Comparison of ENCODE assay signal across 8 mouse cellular contexts in genomic region chr12:12810943-12811342, GRCm38 (mm10).
DNase-seq lines count a peak whose midpoint lies in the region; ATAC-seq and TF ChIP-seq lines count a peak whose summit lies in the region.

No protein-coding gene starts in this region.

- no peaks in the 10 kb centered on the region for H3K27me3 ChIP-seq in hindbrain, embryonic 16.5 days (replicated peaks; ENCODE audit: control insufficient read depth, insufficient read depth, low read length)
- H3K27me3 ChIP-seq in liver, embryonic 14.5 days (ENCODE audit: control insufficient read depth, insufficient read depth, low read length), result no peaks in the 10 kb centered on the region
- H3K27me3 ChIP-seq in stomach, embryonic 15.5 days (replicated peaks), result no peaks in the 10 kb centered on the region

- H3K4me1 ChIP-seq in ES-E14 (ENCODE audit: control insufficient read depth in 2 of 2, insufficient read depth in 2 of 2, low read length in 2 of 2, poor library complexity in 1 of 2), result peaks cover 16 to 28% of the 10 kb centered on the region in 2 experiments
- peaks cover 20% of the 10 kb centered on the region for H3K4me1 ChIP-seq in hindbrain, embryonic 16.5 days (ENCODE audit: control insufficient read depth, insufficient read depth, low read depth, low read length)
- H3K4me1 ChIP-seq in liver, embryonic 14.5 days (replicated peaks; ENCODE audit: control insufficient read depth in 2 of 2, insufficient read depth in 2 of 2, low read length in 1 of 2), result peaks cover 0 to 10% of the 10 kb centered on the region in 2 experiments; a peak in 2 of 4 replicates
- peaks cover 24% of the 10 kb centered on the region for H3K4me1 ChIP-seq in stomach, embryonic 15.5 days

- no peak for TF ChIP-seq EP300 in liver, embryonic 14.5 days (IDR thresholded peaks at IDR 0.05; ENCODE audit: low read depth)

- in situ Hi-C loops in ES-E14 (cut with MboI; ENCODE audit: low sequenced_read_pairs in 2 of 2, unreplicated experiment in 2 of 2), result no loop called here

- ATAC-seq in hindbrain, embryonic 16.5 days, result no peak; the same call in 1 of the 2 replicates
- ATAC-seq in liver, embryonic 14.5 days (ENCODE audit: insufficient read depth), result no peak
- peak; percentile 86 for ATAC-seq in stomach, embryonic 15.5 days (ENCODE audit: insufficient read depth, low FRiP score, low read depth)

- H3K27ac ChIP-seq in ES-E14 (ENCODE audit: insufficient read depth, low read depth, low read length, poor library complexity, severe bottlenecking), result no peak overlapping the region
- H3K27ac ChIP-seq in hindbrain, embryonic 16.5 days (ENCODE audit: low read depth, low read length), result peak overlapping the region; percentile 64; the same call in 1 of the 2 replicates
- H3K27ac ChIP-seq in liver, embryonic 14.5 days, result no peak overlapping the region
- H3K27ac ChIP-seq in stomach, embryonic 15.5 days, result peak overlapping the region; percentile 81

- H3K4me2 ChIP-seq in hindbrain, embryonic 16.5 days (ENCODE audit: low read length), result peak overlapping the region; percentile 43; the same call in 1 of the 2 replicates
- peak overlapping the region; percentile 40 for H3K4me2 ChIP-seq in liver, embryonic 14.5 days (ENCODE audit: low read depth)
- peak overlapping the region; percentile 53 for H3K4me2 ChIP-seq in stomach, embryonic 15.5 days

- no peaks in the 10 kb centered on the region for H3K36me3 ChIP-seq in ES-E14 (ENCODE audit: control insufficient read depth, insufficient read depth, low read length, poor library complexity, severe bottlenecking)
- no peaks in the 10 kb centered on the region for H3K36me3 ChIP-seq in hindbrain, embryonic 16.5 days (ENCODE audit: control insufficient read depth, insufficient read depth, low read length)
- no peaks in the 10 kb centered on the region for H3K36me3 ChIP-seq in liver, embryonic 14.5 days (replicated peaks; ENCODE audit: control insufficient read depth, insufficient read depth, low read depth)
- H3K36me3 ChIP-seq in stomach, embryonic 15.5 days, result no peaks in the 10 kb centered on the region

- H3K4me3 ChIP-seq in ES-E14 (ENCODE audit: insufficient read depth in 1 of 2, low read depth in 1 of 2, low read length in 2 of 2, poor library complexity in 1 of 2, severe bottlenecking in 1 of 2), result peak overlapping the region; percentile 6 to 37; a peak in 1 of 4 replicates
- no peak overlapping the region for H3K4me3 ChIP-seq in hindbrain, embryonic 16.5 days (ENCODE audit: low read length)
- no peak overlapping the region for H3K4me3 ChIP-seq in liver, embryonic 14.5 days (ENCODE audit: insufficient read depth in 1 of 2, low read depth in 2 of 2, low read length in 2 of 2)
- peak overlapping the region; percentile 21; the same call in 1 of the 2 replicates for H3K4me3 ChIP-seq in stomach, embryonic 15.5 days (replicated peaks)

- no peak overlapping the region for H3K9ac ChIP-seq in ES-E14 (ENCODE audit: insufficient read depth, low read depth, low read length, poor library complexity, severe bottlenecking)
- 0 out of 2 replicates have a peak overlapping the region, but pooled peaks have one; percentile 23 for H3K9ac ChIP-seq in hindbrain, embryonic 16.5 days (ENCODE audit: low read depth, low read length)
- no peak overlapping the region for H3K9ac ChIP-seq in liver, embryonic 14.5 days (replicated peaks)
- H3K9ac ChIP-seq in stomach, embryonic 15.5 days, result no peak overlapping the region

- H3K9me3 ChIP-seq in ES-E14 (ENCODE audit: control insufficient read depth, insufficient read depth, low read depth, low read length), result no peaks in the 10 kb centered on the region
- H3K9me3 ChIP-seq in hindbrain, embryonic 16.5 days (ENCODE audit: control insufficient read depth, low read length), result no peaks in the 10 kb centered on the region
- H3K9me3 ChIP-seq in liver, embryonic 14.5 days (ENCODE audit: control insufficient read depth, low read length), result no peaks in the 10 kb centered on the region
- no peaks in the 10 kb centered on the region for H3K9me3 ChIP-seq in stomach, embryonic 15.5 days

- WGBS in hindbrain, embryonic 16.5 days, result 3% methylated on average over 7 of the region's 7 CpGs
- 30% methylated on average over 7 of the region's 7 CpGs for WGBS in liver, embryonic 14.5 days (ENCODE audit: insufficient replicate concordance)
- WGBS in stomach, embryonic 15.5 days, result 22% methylated on average over 7 of the region's 7 CpGs

- no peak for DNase-seq in ES-E14 (ENCODE audit: low read depth, low spot score)
- peak; percentile 48 for DNase-seq in brain, adult 2 months (ENCODE audit: low read depth, low spot score)
- DNase-seq in liver, embryonic 14.5 days (ENCODE audit: low read depth in 3 of 3, low spot score in 3 of 3), result no peak
- no peak for DNase-seq in thymus, postnatal 4 days
- no peak for DNase-seq in spleen, postnatal 14 days (ENCODE audit: low spot score in 2 of 2)
- DNase-seq in gastrocnemius, postnatal 10 days, result no peak

- no peak for TF ChIP-seq CTCF in liver, embryonic 14.5 days (IDR thresholded peaks at IDR 0.05; ENCODE audit: low read depth)

TF ChIP-seq in ES-E14, 5 proteins besides CTCF, POLR2A, EP300 and RAD21:
- TF ChIP-seq CHD2 (IDR thresholded peaks at IDR 0.05; ENCODE audit: low read depth, low read length) (no peak), ZC3H11A (IDR thresholded peaks at IDR 0.05; ENCODE audit: borderline replicate concordance, low read depth, low read length) (no peak), HCFC1 (IDR thresholded peaks at IDR 0.05; ENCODE audit: borderline replicate concordance, insufficient read depth, low read length) (no peak), MAFK (IDR thresholded peaks at IDR 0.05; ENCODE audit: insufficient read depth, low read depth, low read length) (no peak), ZNF384 (IDR thresholded peaks at IDR 0.05; ENCODE audit: low read depth, low read length) (no peak)

Comparison
In these comparisons a context has a peak if more than half of its experiments do, and no peak if none do; other contexts are left out.
1. H3K27ac ChIP-seq: peak in hindbrain, embryonic 16.5 days (single experiment) and stomach, embryonic 15.5 days (single experiment); none in ES-E14 (single experiment) and liver, embryonic 14.5 days (single experiment).
2. H3K4me3 ChIP-seq: peak in ES-E14 (2 of 2) and stomach, embryonic 15.5 days (single experiment); none in hindbrain, embryonic 16.5 days (single experiment) and liver, embryonic 14.5 days (0 of 2).
3. Peak in every context shown above with its lines, with median percentiles within 50 percentile points of each other: H3K4me2 ChIP-seq.